Mouse (Mus musculus) kidney, embryonic 16.5 days (tissue): ENCODE measurements around the gene Ttc26. TPM values are rescaled to one million over a fixed set of nuclear protein-coding genes. Genes with fewer than 3 reads are reported as not detected.

Experiments used
- ATAC-seq: fragments of 200-750 bp; cut with Nextera tagmentation; 2 replicates; pipeline ENCODE4 v1.8.0; 2017; ENCODE audit warnings: moderate TSS enrichment; ENCODE audit not compliant: low FRiP score, low TSS enrichment
- H3K27ac ChIP-seq: fragments of 300-500 bp; sonication (generic); 2 replicates; pipeline ENCODE4 v1.5.1; 2014; ENCODE audit warnings: low read length
- H3K27me3 ChIP-seq: fragments of 300-500 bp; sonication (generic); 2 replicates; pipeline ENCODE4 v1.6.1; 2014; ENCODE audit warnings: low read length, control low read depth, mixed read lengths; ENCODE audit not compliant: insufficient read depth
- H3K36me3 ChIP-seq: fragments of 300-500 bp; sonication (generic); 2 replicates; pipeline ENCODE4 v1.6.1; 2014; ENCODE audit warnings: low read length, control low read depth, mixed read lengths; ENCODE audit not compliant: insufficient read depth
- H3K4me1 ChIP-seq: fragments of 300-500 bp; sonication (generic); 2 replicates; pipeline ENCODE4 v1.6.1; 2014; ENCODE audit warnings: low read length, control low read depth, mixed read lengths; ENCODE audit not compliant: insufficient read depth
- H3K4me2 ChIP-seq: fragments of 300-500 bp; sonication (generic); replicated peaks from 2 replicates; pipeline ENCODE4 v1.6.1; 2014; ENCODE audit warnings: low read depth, low read length
- H3K4me3 ChIP-seq: fragments of 300-500 bp; sonication (generic); 2 replicates; pipeline ENCODE4 v1.5.1; 2014; ENCODE audit warnings: mild to moderate bottlenecking, low read length
- H3K9ac ChIP-seq: fragments of 300-500 bp; sonication (generic); replicated peaks from 2 replicates; pipeline ENCODE4 v1.6.1; 2014; ENCODE audit warnings: low read length
- H3K9me3 ChIP-seq: fragments of 300-500 bp; sonication (generic); 2 replicates; pipeline ENCODE4 v1.6.1; 2016; ENCODE audit warnings: low read length, control low read depth
- WGBS: fragments of 180-500 bp; shearing (Covaris S2); extraction: QIAGEN DNeasy Blood & Tissue Kit; methylation state at CpG from one replicate; pipeline ENCODE4 v1.1.7; 2014; 5-methylcytosine and 5-hydroxymethylcytosine counted together
- polyA plus RNA-seq: library from polyadenylated mRNA; unstranded; fragments of >200 nt; fragmentation: Nextera tagmentation; extraction: Ambion mirVana; gene quantifications from 2 replicates; pipeline ENCODE4 v1.2.1, GENCODE M21; 2015

Ttc26 gene
- polyA plus RNA-seq, 1 experiment from 2014 or later, result 7.9 TPM

GRCm38 (mm10) chr6:38345796-38346195 is 35.5 kb upstream of the Ttc26 start:
- Histone ChIP-seq H3K9me3 (no peaks in the 10 kb centered on the region), H3K27me3 (peaks cover 6% of the 10 kb centered on the region; the same call in 1 of the 2 replicates), H3K27ac (no peak overlapping the region), H3K4me1 (no peaks in the 10 kb centered on the region), H3K9ac (no peak overlapping the region), H3K4me3 (no peak overlapping the region), H3K4me2 (no peak overlapping the region), H3K36me3 (no peaks in the 10 kb centered on the region)
- 52% methylated on average over 7 of the region's 7 CpGs for WGBS
- ATAC-seq, result no peak

DNA sequence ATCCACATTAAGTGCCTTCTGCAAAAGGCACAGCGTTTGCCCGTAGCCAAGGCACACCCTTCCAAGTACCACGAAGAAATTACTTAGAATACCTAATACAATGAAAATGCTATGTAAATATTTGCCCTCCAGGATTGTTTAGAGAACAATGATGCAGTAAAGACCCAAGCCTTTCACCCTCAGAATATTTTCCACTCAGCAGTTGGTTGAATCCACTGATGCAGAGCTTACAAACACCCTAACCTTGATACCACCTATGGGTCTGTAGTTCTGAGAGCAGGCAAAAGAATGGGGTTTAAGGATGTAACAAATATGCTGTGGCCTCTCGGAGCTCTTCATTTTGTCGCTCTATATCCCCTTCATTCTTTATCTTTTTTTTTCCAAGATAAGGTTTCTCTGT is 33.4 kb upstream of the Ttc26 start:
- H3K9me3 ChIP-seq, result no peaks in the 10 kb centered on the region
- no peak for ATAC-seq
- no peak overlapping the region for H3K27ac ChIP-seq
- peaks cover 23% of the 10 kb centered on the region for H3K27me3 ChIP-seq
- no peak overlapping the region for H3K4me3 ChIP-seq
- H3K4me2 ChIP-seq, result no peak overlapping the region
- H3K9ac ChIP-seq, result no peak overlapping the region
- WGBS, result 82% methylated on average over 5 of the region's 5 CpGs
- no peaks in the 10 kb centered on the region for H3K4me1 ChIP-seq
- H3K36me3 ChIP-seq, result no peaks in the 10 kb centered on the region

DNA sequence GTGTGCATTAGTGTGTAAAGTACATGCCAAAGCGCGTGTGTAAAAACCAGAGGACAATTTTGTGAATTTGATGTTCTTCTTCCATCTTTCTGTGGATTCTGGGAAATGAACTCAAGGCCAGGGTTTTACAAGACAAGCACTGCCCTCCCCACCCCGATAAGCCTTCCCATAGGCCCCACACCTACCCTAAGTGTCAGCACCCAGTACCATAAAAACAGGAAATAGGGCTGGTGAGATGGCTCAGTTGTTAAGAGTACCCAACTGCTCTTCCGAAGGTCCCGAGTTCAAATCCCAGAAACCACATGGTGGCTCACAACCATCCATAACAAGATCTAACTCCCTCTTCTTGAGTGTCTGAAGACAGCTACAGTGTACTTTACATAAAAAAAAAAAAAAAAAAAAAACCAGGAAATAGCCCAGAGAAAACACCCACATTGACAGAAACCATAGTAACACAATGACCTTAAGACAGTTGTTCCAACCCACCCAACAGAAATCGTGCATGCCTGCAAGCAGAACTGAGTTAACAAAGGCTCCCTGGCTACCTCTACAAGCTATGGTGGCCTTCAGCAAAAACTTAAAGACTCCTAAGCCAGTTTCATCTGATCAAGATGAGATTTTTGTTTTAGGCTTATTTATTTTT is 32.3 kb upstream of the Ttc26 start:
- no peak for ATAC-seq
- no peak overlapping the region for H3K9ac ChIP-seq
- no peaks in the 10 kb centered on the region for H3K9me3 ChIP-seq
- H3K36me3 ChIP-seq, result no peaks in the 10 kb centered on the region
- H3K4me3 ChIP-seq, result no peak overlapping the region
- no peak overlapping the region for H3K4me2 ChIP-seq
- peaks cover 5% of the 10 kb centered on the region; the same call in 1 of the 2 replicates for H3K4me1 ChIP-seq
- H3K27ac ChIP-seq, result no peak overlapping the region
- H3K27me3 ChIP-seq, result peaks cover 33% of the 10 kb centered on the region
- 88% methylated on average over 6 of the region's 6 CpGs for WGBS

- no peaks in the 10 kb centered on the region for H3K36me3 ChIP-seq
- WGBS, result 73% methylated on average over 9 of the region's 9 CpGs
- no peak overlapping the region for H3K4me2 ChIP-seq
- H3K4me1 ChIP-seq, result peaks cover 10% of the 10 kb centered on the region; the same call in 1 of the 2 replicates
- H3K9ac ChIP-seq, result no peak overlapping the region
- no peak overlapping the region for H3K27ac ChIP-seq
- no peak for ATAC-seq
- no peak overlapping the region for H3K4me3 ChIP-seq
- no peaks in the 10 kb centered on the region for H3K9me3 ChIP-seq
- H3K27me3 ChIP-seq, result peaks cover 40% of the 10 kb centered on the region
These were observed 31.5 kb upstream of the Ttc26 start for GRCm38 (mm10) chr6:38349806-38350205.

DNA sequence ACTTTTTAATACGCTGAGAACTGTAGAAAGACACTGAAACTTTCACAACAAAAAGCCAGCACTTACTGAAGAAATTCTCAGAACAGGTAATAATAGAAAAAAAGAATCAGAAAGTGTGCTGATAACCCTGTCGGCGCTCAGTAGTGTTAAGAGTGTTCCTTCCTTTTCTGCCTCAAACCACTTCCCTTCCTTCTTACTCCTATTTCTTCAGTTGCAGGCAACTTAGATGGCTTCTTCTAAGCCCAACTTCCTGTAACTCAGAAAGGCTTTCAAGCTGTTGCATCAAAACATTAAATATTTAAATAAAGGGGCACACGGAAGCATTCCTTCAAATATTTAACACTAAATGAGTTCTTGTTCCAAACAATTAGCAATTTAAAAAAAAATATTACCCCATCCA is 29.3 kb upstream of the Ttc26 start:
- WGBS, result 59% methylated on average over 4 of the region's 4 CpGs
- peaks cover 57% of the 10 kb centered on the region for H3K27me3 ChIP-seq
- no peak for ATAC-seq

DNA sequence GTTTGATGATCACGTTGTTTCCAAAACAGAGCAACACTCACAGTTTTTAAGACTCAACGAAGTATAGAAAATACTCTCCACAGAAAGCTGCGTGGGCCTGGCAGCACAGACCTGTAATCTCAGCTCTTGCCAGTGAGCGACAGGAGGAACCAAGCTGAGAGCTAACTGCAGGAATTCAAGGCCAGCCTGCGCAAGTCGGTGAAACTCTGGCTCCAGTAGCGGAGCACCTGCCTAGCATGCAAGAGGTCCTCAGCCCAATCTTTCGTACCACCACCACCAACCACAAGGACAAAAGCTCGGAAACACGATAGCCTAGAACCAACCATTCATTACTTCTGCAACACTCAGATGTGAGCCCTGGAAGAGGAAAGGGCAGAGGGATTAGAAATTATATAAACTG is 28.8 kb upstream of the Ttc26 start:
- Histone ChIP-seq H3K36me3 (no peaks in the 10 kb centered on the region), H3K27me3 (peaks cover 57% of the 10 kb centered on the region), H3K4me2 (0 out of 2 replicates have a peak overlapping the region, but pooled peaks have one; percentile 12), H3K9ac (no peak overlapping the region), H3K27ac (no peak overlapping the region), H3K4me1 (peaks cover 11% of the 10 kb centered on the region; the same call in 1 of the 2 replicates), H3K9me3 (no peaks in the 10 kb centered on the region), H3K4me3 (peak overlapping the region; percentile 16; the same call in 1 of the 2 replicates)
- WGBS, result 15% methylated on average over 10 of the region's 10 CpGs
- ATAC-seq, result no peak

More for the DNA sequence above, 29.3 kb upstream of the Ttc26 start:
- Histone ChIP-seq H3K9me3 (no peaks in the 10 kb centered on the region), H3K9ac (no peak overlapping the region), H3K36me3 (no peaks in the 10 kb centered on the region), H3K4me2 (no peak overlapping the region), H3K4me3 (no peak overlapping the region), H3K27ac (no peak overlapping the region), H3K4me1 (peaks cover 11% of the 10 kb centered on the region; the same call in 1 of the 2 replicates)

DNA sequence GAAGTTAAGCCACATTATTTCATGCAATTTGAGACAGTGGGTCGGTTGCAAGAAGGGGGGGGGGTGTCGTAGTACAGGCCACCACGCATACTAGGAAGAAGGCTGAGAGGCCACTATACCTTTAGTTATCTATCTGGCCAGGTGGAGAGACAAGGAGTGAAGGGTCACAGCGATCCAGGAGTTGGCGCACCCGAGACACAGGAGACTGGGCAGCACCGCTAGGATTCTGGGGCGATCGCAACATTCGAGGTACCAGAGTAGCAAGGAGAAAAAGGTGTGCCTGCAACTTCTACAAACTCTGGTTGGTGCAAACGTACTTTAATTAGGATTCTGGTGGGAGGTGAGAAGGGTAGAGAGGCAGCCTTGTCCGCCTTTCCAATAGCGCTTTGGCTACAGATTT is 28.1 kb upstream of the Ttc26 start:
- H3K9ac ChIP-seq, result peak overlapping the region; percentile 72
- WGBS, result 5% methylated on average over 13 of the region's 13 CpGs
- no peaks in the 10 kb centered on the region for H3K9me3 ChIP-seq
- H3K36me3 ChIP-seq, result no peaks in the 10 kb centered on the region
- H3K4me2 ChIP-seq, result peak overlapping the region; percentile 77
- H3K27ac ChIP-seq, result no peak overlapping the region
- H3K4me1 ChIP-seq, result peaks cover 11% of the 10 kb centered on the region; the same call in 1 of the 2 replicates
- no peak for ATAC-seq
- peak overlapping the region; percentile 68 for H3K4me3 ChIP-seq
- H3K27me3 ChIP-seq, result peaks cover 61% of the 10 kb centered on the region

DNA sequence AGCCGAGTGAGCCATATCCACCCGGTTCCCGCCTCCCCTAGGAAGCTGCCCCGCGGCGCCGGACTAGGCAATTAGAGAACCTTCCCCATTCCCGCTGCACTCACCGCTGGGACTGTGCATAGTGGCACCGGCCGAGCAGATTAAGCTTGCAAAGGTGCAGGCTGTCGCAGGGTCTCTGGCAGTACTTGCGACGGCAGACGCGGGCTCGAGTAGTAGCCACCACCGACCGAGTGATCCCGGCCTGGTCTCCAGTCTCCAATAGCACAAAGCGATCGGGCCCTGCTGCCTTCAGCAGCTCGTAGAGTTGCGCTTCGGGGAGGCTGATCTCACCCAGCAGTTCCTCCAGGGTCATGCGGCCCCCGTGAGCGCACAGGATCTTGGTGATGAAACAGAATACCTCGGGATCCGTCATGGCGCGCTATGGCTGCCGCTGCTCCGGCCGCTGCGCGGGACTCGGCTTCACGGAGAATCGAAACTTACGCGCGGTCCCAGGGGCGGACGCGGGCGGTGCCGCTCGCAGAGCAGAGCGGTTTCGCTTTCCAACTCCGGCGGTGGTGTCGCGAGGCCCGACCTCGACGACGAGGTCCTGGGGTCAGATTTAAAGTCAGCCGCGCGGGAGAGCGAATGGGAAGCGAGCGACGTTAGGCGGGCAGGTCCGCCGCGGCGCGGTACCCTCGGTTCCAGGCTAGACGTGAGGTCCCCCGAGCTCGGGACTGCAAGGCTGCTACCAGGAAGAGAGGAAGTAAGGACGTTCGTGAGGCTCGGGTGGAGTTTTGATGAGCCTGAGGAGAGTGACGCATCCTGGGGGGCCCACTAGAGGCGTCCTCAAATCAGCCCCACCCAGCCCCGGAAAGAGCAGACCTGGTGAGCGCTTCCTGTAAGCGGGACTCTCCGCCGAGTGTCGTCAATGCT is 27.2 kb upstream of the Ttc26 start, which contains the start of gene Zc3hav1:
Gene Zc3hav1 (minus strand): TSS at position 793 of the 912 bp plus-strand sequence.
- ATAC-seq, result peak; percentile 82
- under 1% methylated on average over 87 of the region's 87 CpGs for WGBS
- H3K27me3 ChIP-seq, result peaks cover 61% of the 10 kb centered on the region

GRCm38 (mm10) chr6:38354723-38355353 is 26.4 kb upstream of the Ttc26 start:
- peak; percentile 46 for ATAC-seq
- peaks cover 61% of the 10 kb centered on the region for H3K27me3 ChIP-seq
- H3K36me3 ChIP-seq, result no peaks in the 10 kb centered on the region
- H3K27ac ChIP-seq, result no peak overlapping the region
- H3K4me2 ChIP-seq, result peak overlapping the region; percentile 77
- H3K9me3 ChIP-seq, result no peaks in the 10 kb centered on the region
- peaks cover 11% of the 10 kb centered on the region; the same call in 1 of the 2 replicates for H3K4me1 ChIP-seq
- H3K4me3 ChIP-seq, result peak overlapping the region; percentile 68
- whole genome bisulfite sequencing, result 2% methylated on average over 20 of the region's 20 CpGs
- peak overlapping the region; percentile 72 for H3K9ac ChIP-seq

More for the DNA sequence above, 27.2 kb upstream of the Ttc26 start, which contains the start of gene Zc3hav1:
- H3K9me3 ChIP-seq, result no peaks in the 10 kb centered on the region
- peak within 1 kb of the TSS; percentile 68 for H3K4me3 ChIP-seq
- H3K4me1 ChIP-seq, result peaks cover 11% of the 10 kb centered on the region; the same call in 1 of the 2 replicates
- H3K27ac ChIP-seq, result no peak within 1 kb of the TSS
- peak within 1 kb of the TSS; percentile 72 for H3K9ac ChIP-seq
- no peaks in the 10 kb centered on the region for H3K36me3 ChIP-seq
- H3K4me2 ChIP-seq, result peak within 1 kb of the TSS; percentile 77
